Mouse (Mus musculus): ENCODE data around the gene 9230102O04Rik.

The 9230102O04Rik gene

GRCm38 (mm10) chr2:9867092-9867825, 22.1 kb downstream of the 9230102O04Rik start:
- DNase-seq: no peak

GRCm38 (mm10) chr2:9860698-9861097, 28.6 kb downstream of the 9230102O04Rik start:
- no peak for DNase-seq

- DNase-seq: no peak
Observed at GRCm38 (mm10) chr2:9855861-9856260, 33.5 kb downstream of the 9230102O04Rik start.

GRCm38 (mm10) chr2:9852851-9853576, 36.3 kb downstream of the 9230102O04Rik start:
- DNase-seq: no peak

- no peak for DNase-seq
Observed at GRCm38 (mm10) chr2:9835195-9835594, 54.1 kb downstream of the 9230102O04Rik start.

GRCm38 (mm10) chr2:9833712-9834111, 55.6 kb downstream of the 9230102O04Rik start:
- no peak for DNase-seq

Data from kidney, postnatal 25 days (tissue).